In the genomic region with DNA sequence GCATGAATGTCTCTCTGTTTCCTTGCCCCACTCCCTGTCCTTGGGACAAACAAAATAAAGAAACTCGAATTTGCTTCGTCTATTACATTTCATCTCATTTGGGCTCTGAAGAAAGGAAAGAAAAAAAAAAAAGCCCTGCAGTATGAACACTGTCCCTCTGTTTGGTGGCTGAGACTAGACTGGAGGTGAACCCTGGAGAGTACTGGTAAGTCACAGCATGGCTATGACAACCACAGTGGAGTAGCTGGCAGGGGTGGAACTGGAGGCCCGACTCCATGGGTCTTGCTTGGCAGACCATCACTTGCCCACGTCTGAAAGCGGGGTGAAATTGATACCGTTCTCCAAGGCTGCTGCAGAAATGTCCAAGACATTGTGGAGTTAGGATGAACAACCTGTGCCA, we compare ENCODE assay signal across 15 mouse cellular contexts.
DNase-seq lines count a peak whose midpoint lies in the region; ATAC-seq and TF ChIP-seq lines count a peak whose summit lies in the region.
"Had no signal": no experiment of that assay in that cellular context is flagged by ENCODE, and none has a peak within 500 bp of the region (broad histone marks: within the 10 kb centered on the region; RNA-seq: fewer than 3 reads in every experiment).

No protein-coding gene starts in this region.

- intact Hi-C loops in left cerebral cortex, adult 2 months (cut with DNase I) = no loop called here
- intact Hi-C loops in left cerebral cortex, postnatal 36 days (cut with DNase I) = no loop called here

- ATAC-seq in forebrain, embryonic 13.5 days = no peak
- no peak for ATAC-seq in hindbrain, embryonic 13.5 days (ENCODE audit: low FRiP score)
- ATAC-seq in midbrain, postnatal 0 days (ENCODE audit: low FRiP score) = no peak; the same call in 1 of the 2 replicates
- ATAC-seq in megakaryocyte, adult 5-6 weeks (ENCODE audit: poor library complexity, severe bottlenecking) = no peak
- ATAC-seq: liver, postnatal 0 days had no signal

- no peak for DNase-seq in left cerebral cortex, adult 2 months (ENCODE audit: extremely low spot score in 1 of 2, low spot score in 2 of 2)
- DNase-seq in left cerebral cortex, postnatal 36 days (ENCODE audit: low spot score in 2 of 2) = no peak
- no peak for DNase-seq in midbrain, postnatal 0 days (ENCODE audit: low spot score)
- no peak for DNase-seq in spleen, postnatal 36 days (ENCODE audit: low spot score in 2 of 2)
- DNase-seq: cerebellum, postnatal 10 days; heart, adult 2 months; kidney, adult 18-20 months; kidney, postnatal 25 days; liver; liver, postnatal 0 days; lung, postnatal 14 days; spleen, adult 18-20 months had no signal

- peak overlapping the region; percentile 24; the same call in 1 of the 2 replicates for H3K27ac ChIP-seq in left cerebral cortex, adult 2 months
- peak overlapping the region; percentile 89; the same call in 1 of the 2 replicates for H3K27ac ChIP-seq in forebrain, embryonic 13.5 days
- peak overlapping the region; percentile 79 for H3K27ac ChIP-seq in hindbrain, embryonic 13.5 days
- H3K27ac ChIP-seq in midbrain, postnatal 0 days (ENCODE audit: low read depth, low read length) = peak overlapping the region; percentile 59; the same call in 1 of the 2 replicates
- H3K27ac ChIP-seq: heart, adult 2 months had no signal

- H3K4me3 ChIP-seq in left cerebral cortex, adult 2 months = no peak overlapping the region
- no peak overlapping the region for H3K4me3 ChIP-seq in forebrain, embryonic 13.5 days
- H3K4me3 ChIP-seq in hindbrain, embryonic 13.5 days = no peak overlapping the region
- H3K4me3 ChIP-seq in midbrain, postnatal 0 days (ENCODE audit: low read depth, low read length) = no peak overlapping the region
- H3K4me3 ChIP-seq: heart, adult 2 months had no signal

- no peaks in the 10 kb centered on the region for H3K9me3 ChIP-seq in forebrain, embryonic 13.5 days (replicated peaks)
- no peaks in the 10 kb centered on the region for H3K9me3 ChIP-seq in hindbrain, embryonic 13.5 days
- no peaks in the 10 kb centered on the region for H3K9me3 ChIP-seq in midbrain, postnatal 0 days (ENCODE audit: low read length)

- H3K4me2 ChIP-seq in forebrain, embryonic 13.5 days = no peak overlapping the region
- H3K4me2 ChIP-seq in hindbrain, embryonic 13.5 days = no peak overlapping the region
- no peak overlapping the region for H3K4me2 ChIP-seq in midbrain, postnatal 0 days (ENCODE audit: low read depth, low read length, poor library complexity, severe bottlenecking)

- 70% methylated on average over 6 of the region's 6 CpGs for WGBS in forebrain, embryonic 13.5 days
- WGBS in hindbrain, embryonic 13.5 days = 80% methylated on average over 6 of the region's 6 CpGs
- WGBS in midbrain, postnatal 0 days = 71% methylated on average over 6 of the region's 6 CpGs

- peaks cover 86% of the 10 kb centered on the region for H3K4me1 ChIP-seq in forebrain, embryonic 13.5 days
- peaks cover 82% of the 10 kb centered on the region for H3K4me1 ChIP-seq in hindbrain, embryonic 13.5 days (replicated peaks)
- H3K4me1 ChIP-seq in midbrain, postnatal 0 days (ENCODE audit: insufficient read depth, low read length) = peaks cover 16% of the 10 kb centered on the region

- TF ChIP-seq CTCF in left cerebral cortex, adult 2 months (IDR thresholded peaks at IDR 0.05) = no peak
- no peak for TF ChIP-seq CTCF in midbrain, postnatal 0 days (IDR thresholded peaks at IDR 0.05)

- no peaks in the 10 kb centered on the region for H3K27me3 ChIP-seq in forebrain, embryonic 13.5 days
- no peaks in the 10 kb centered on the region for H3K27me3 ChIP-seq in hindbrain, embryonic 13.5 days
- no peaks in the 10 kb centered on the region for H3K27me3 ChIP-seq in midbrain, postnatal 0 days (ENCODE audit: insufficient read depth, low read length)

- no peak overlapping the region for H3K9ac ChIP-seq in forebrain, embryonic 13.5 days
- H3K9ac ChIP-seq in hindbrain, embryonic 13.5 days = no peak overlapping the region
- H3K9ac ChIP-seq in midbrain, postnatal 0 days (replicated peaks; ENCODE audit: low read length, poor library complexity, severe bottlenecking) = no peak overlapping the region
- H3K9ac ChIP-seq: liver, postnatal 0 days had no signal

- H3K36me3 ChIP-seq in forebrain, embryonic 13.5 days (ENCODE audit: poor library complexity, severe bottlenecking) = peaks cover 13% of the 10 kb centered on the region; the same call in 1 of the 2 replicates
- peaks cover 10% of the 10 kb centered on the region; the same call in 1 of the 2 replicates for H3K36me3 ChIP-seq in hindbrain, embryonic 13.5 days
- H3K36me3 ChIP-seq in midbrain, postnatal 0 days (ENCODE audit: insufficient read depth, low read length) = no peaks in the 10 kb centered on the region

Comparison
In these comparisons a context has a peak if more than half of its experiments do, and no peak if none do; other contexts are left out.
1. H3K27ac ChIP-seq: peak in every context shown above with its lines; median percentile 89 in forebrain, embryonic 13.5 days; 79 in hindbrain, embryonic 13.5 days; 59 in midbrain, postnatal 0 days; 24 in left cerebral cortex, adult 2 months.